Mouse (Mus musculus) small intestine, adult 2 months (tissue): ENCODE measurements around the gene Mfsd4b4.

Experiments
- CTCF ChIP-seq: fragments of 200-500 bp; IDR thresholded peaks from 2 replicates; pipeline ENCODE4 v1.5.1; 2012; ENCODE audit warnings: low read depth, mild to moderate bottlenecking, control low read depth, inconsistent platforms, low read length, moderate library complexity, mixed read lengths; ENCODE audit not compliant: insufficient replicate concordance, insufficient read length; ENCODE audit errors: extremely low read depth
- POLR2A ChIP-seq: fragments of 200-500 bp; IDR thresholded peaks from 2 replicates; pipeline ENCODE4 v1.6.1; 2012; ENCODE audit warnings: low read depth, mild to moderate bottlenecking, control low read depth, inconsistent platforms, low read length, moderate library complexity

DNA sequence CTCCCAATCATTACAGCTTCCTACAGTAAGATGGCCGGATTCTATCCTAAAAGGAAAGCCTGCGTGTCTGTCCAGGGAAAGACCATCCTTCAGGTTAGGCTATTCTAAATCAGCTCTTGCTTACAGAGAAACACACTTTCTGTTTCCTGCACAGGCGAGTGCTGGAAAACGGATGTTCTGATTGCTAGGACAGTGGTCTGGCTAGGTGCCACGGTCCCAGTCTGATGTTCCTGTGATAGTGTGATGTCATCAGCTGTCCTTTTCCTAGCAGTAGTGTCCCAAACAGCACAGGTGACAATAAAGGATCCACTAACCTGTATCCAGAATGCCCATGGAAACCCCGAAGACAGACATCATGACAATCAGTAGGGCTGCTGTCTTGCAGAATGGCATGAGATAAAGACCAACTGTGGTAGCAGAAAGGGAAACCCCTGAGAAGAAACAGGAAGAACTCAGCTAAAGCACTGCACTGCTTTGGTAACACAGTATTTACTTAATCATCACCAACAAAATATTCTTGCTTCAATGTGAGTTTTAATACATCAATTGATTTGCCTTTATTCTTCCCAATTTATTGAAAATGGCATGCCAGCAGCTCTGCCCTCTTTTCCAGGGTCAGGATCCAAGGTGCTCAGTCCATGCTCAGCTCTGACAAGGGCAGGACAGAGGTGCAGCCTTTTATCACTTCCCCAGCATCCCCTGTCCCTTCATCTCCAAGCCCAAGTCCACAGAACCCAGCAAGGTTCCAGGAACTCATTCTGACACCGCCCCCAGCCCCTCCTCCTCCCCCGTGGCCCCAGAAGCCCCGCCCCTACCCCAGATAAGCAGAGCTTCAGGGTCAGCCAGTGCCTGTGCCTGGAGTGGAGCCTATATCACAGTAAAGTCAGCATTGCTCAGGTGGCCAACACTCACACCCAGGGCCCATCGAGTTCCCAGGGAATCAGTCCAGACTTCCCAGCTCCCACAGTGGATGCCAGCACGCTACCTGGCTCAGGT lies 5.0 kb downstream of the Mfsd4b4 start:
- TF ChIP-seq POLR2A (no peak), CTCF (no peak)
